Mouse (Mus musculus) cerebellum, adult 11 months (tissue): Measurements from ENCODE around the gene AB124611.
A peak's percentile ranks its signal among the peaks of the same experiment; 100 is the strongest.
"Not testable (repeated sequence)": the region's sequence is repeated elsewhere in the genome, so short reads cannot be mapped to it uniquely, and the experiment has no call there.

Experiments
- DNase-seq: peaks from one replicate; pipeline ENCODE4 v3.0.0; 2022

Gene AB124611

DNA sequence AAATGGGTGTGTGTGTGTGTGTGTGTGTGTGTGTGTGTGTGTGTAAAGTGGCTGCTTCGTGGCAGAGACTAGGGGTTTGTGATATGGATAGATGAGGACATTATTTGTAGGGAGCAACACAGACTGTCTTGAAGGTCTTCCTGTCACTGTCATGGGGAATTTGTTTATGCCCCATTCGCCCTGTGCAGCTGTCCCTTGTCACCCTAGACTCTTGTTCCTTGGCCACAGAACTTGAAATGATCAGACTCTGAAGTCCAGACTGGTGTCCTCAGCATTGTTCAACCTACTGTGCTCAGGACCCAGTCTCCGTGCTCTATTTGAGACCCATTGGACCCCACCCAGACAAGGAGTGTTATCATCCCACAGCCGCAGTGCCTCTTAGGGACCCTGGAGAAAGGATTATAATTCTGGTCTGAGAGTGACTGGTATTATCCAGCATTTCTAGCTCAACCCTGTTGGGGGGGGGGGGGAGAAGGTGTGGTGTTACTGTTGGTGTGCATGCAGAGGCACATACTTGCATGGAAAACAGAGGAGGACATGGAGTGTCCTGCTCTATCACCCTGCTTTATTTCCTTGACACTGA, 39.1 kb downstream of the AB124611 start:
- no peak for DNase-seq

DNA sequence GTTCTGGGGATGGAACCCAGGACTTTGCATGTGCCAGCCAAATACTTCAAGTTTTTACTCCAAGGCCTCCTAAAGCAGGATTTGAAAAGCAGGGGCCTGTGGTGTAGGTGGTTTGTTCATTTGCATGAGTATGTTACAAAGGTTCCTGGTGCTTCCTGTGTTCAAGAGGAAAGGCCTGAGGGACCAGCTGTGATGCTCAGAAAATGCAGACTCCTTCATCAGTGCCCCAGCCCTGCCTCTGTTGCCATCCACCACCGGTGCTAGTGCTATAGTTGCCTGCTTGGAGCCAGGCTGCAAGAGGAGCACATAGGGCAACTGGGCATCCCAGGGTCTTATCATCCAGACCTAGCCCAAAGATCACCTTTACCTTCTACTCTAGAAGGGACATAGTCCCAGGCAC, 40.6 kb downstream of the AB124611 start:
- DNase-seq, result no peak

GRCm38 (mm10) chr9:21567051-21567450, 41.1 kb downstream of the AB124611 start:
- DNase-seq, result no peak

DNA sequence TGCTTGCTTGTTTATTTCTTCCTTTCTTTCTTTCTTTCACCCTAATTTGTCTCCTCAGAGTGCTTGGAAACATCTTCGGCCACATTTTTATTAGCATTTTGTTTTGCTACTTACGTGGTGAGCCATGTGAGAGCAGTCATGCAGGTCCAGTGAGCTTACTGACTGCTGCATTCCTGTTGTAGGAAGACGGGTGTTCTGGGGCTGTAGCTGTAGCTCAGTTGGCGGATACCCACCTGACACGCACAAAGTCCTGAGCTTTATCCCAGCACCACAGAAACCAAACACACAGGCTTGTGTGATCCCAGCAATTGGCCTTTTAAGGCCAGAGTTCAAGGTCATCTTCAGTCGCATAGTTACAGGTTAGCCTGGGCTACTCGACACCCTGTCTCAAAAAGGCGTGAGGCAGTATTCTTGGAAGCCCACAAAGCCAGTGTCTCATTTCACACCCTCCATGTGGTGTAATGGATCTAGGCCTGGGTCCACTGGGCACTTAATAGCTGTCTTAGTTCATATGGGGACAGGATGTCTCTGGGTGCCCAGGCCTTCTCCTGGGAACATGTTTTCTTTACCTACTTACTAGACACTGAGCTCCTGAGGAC, 42.8 kb downstream of the AB124611 start:
- DNase-seq, result no peak

DNA sequence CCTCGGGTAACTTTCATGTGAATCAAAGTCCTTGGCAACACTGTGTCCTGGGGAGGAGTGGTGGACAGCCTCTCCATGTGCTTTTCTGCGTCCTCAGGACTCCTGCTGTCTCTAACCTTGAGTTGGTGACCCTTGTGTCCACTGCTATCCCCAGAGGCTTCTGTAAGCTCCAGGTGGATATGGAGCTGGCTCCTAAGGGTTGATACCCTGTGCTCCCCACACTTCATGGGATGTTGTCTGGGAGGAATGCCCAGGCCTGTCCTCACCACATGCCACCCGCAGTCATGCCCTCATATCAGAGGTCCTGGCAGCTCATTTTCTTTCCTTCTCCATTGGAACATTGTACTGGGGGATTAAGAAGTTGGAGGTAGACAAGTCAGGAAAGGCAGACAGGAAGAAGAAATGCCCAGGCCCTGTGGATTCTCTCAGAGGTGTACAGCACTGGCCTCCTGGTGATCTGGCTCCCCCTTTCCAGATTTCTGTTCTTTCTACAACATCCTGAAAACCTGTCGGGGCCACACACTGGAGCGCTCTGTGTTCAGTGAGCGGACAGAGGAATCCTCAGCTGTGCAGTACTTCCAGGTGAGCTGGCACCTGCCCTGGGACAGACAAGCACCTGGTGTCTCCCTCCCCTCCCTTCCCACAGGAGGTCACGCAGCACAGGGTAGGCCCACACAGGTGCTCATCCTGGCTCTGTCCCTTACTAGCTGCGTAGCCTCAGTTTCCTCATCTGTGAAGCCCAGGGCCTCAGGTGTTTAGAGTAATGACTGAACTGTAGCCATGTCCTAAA, 48.2 kb downstream of the AB124611 start:
- no peak for DNase-seq

DNA sequence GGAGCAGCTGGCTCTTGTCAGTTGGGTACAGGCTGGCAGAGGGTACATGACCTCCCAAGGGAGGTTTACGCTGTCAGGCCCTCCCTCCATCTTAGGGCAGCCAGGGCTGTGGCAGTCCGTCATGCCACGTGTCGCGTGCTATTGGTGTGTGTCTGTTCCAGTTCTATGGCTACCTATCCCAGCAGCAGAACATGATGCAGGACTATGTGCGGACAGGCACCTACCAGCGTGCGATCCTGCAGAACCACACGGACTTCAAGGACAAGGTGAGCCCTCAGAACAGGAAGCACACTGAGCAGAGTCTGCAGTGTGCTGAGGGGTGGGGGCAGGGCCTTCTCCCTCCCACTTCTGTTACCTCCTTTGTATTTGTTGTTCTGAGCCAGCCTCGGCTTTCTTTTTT, 49.3 kb downstream of the AB124611 start:
- DNase-seq, result no peak

DNA sequence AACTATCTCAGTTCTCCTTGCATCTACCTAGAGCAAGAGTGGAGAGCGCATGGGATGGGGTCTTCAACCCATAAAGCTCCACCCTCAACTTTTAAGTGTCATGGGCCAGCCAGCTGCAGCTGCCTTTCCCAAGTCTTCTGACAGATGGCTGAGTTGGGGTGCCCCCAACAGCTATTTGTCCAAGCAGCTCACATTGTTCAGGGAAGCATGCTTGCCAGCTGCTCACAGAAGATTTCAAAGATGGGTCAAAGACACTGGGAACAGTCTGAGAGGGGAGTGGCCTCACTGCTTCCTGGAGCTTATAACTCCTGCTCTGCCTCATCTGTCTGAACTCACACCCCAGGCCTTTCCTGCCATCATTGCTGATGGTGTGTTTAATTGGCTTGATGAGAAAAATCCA, 50.3 kb downstream of the AB124611 start:
- DNase-seq, result no peak

DNA sequence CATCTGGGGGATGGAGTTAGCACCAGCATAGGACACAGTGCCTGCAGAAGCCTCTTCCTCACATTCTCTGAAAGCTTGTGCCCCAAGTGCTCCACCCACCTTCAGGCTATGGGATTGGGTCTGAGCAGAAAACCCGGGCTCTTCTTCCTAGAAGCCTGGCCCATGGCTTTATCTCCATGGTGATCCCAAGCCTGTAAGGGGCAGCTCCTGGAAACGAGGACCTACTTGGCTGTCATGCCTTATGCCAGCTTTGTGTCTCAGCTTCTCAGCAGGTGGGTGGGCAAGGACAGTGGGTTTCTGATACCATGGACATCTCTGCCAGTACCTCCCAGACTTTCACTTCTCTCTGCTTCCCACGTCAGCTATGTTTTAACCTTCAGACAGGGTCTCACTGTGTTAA, 52.2 kb downstream of the AB124611 start:
- no peak for DNase-seq

- no peak for DNase-seq
These were observed 59.4 kb downstream of the AB124611 start for GRCm38 (mm10) chr9:21585401-21585800.

DNA sequence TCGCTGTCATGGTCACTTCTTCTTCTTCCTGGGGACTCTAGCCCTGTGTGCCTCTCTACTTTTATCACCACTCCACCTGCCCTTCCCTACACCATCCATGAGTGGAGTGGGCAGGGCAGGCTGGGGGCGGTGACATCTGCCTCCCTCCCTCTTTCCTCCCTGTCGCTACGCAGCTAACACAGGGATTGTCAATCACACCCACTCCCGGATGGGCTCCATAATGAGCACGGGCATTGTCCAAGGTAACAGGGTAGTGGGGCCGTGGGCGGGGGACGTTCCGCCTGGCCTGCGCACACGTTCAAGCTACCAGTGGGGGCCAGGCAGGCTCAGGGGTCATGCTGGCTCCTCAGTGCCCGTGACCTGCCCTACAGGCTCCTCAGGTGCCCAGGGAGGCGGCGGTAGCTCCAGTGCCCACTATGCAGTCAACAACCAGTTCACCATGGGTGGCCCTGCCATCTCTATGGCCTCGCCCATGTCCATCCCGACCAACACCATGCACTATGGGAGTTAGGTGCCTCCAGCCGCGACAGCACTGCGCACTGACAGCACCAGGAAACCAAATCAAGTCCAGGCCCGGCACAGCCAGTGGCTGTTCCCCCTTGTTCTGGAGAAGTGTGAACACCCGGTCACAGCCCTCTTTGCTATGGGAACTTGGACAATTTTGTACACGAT, 61.8 kb downstream of the AB124611 start:
- DNase-seq, result no peak

- DNase-seq, result no peak
These were observed 62.4 kb downstream of the AB124611 start for GRCm38 (mm10) chr9:21588350-21588749.

- DNase-seq, result no peak
These were observed 63.6 kb downstream of the AB124611 start for GRCm38 (mm10) chr9:21589538-21589937.

DNA sequence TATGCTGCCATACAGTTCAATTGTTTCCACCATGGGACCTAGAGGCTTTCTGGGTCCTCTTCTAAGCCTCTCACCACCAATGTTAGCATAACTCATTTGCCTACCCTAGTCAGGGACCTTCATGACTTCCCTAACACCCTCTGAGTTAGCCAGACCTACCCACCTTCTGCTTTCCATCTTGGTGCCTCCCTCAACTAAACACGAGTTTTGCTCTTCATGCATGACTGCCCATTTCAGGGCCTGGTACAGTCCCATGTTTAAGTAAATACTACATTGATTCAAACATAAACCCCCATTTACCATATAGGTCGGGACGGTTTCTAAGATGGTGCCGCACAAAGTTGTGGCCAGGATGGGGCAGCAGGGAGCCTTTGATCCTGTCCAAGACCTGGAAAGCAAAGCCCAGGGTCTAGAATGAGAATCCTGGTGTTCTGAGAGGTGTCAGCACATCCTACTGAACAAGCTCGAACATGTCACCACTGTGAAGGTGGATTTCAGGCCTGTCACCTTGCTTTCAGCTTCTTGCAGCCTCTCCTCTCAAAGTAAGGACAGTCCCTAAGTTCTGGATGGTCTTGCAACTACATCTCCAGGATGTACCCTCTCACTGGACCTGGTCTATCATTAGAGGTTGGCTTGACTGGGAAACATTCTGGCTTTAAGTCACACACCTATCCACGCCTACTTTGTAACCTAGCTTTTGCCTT, 65.3 kb downstream of the AB124611 start:
- DNase-seq, result no peak

DNA sequence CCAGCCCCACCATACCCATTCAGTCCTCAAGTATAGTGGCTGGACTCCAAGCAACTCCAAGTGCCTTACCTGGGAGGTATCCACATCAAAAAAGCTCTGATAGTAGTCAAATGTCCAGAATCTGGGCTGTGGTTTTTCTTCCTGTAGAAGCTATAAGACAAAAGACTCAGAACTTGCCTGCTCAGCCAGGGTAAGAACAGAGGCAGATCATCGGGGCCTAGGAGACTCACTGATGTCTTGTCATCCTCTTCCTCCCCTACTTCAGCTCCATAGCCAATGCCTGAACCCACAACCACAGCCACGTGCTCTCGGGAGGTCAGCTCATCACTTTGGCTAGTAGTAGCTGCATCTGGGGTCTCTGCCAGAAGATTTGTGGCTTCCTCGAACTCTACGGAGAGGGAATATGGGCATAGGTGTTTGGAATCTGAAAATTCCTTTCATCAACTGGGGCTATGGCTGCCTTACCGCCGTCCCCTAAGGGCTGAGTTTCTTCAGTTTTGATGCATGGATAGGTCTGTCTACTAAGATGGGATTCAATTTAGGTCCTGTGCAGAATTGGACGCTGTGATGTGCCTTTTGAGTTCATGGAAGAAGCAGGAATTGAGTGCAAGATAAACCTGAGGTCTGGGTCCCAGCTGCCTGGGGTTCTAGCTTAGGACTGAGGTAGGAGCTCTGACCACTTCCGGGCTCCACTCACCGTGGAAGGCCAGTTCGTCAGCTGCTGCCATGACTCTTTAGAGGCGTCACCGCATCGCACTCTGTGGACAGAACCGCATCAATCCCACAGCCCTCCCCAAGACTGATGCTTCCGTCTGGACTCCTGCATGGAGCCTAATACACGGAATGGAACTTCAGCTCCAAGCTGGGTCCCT, 66.1 kb downstream of the AB124611 start:
- no peak for DNase-seq

- DNase-seq, result peak; percentile 90
These were observed 66.7 kb downstream of the AB124611 start, which contains the start of the genes Timm29 and Yipf2 for GRCm38 (mm10) chr9:21592703-21593121. Timm29 (plus strand) TSS chr9:21592722. Yipf2 (minus strand) TSS chr9:21592828.

GRCm38 (mm10) chr9:21593122-21593721, 67.2 kb downstream of the AB124611 start:
- DNase-seq, result no peak

DNA sequence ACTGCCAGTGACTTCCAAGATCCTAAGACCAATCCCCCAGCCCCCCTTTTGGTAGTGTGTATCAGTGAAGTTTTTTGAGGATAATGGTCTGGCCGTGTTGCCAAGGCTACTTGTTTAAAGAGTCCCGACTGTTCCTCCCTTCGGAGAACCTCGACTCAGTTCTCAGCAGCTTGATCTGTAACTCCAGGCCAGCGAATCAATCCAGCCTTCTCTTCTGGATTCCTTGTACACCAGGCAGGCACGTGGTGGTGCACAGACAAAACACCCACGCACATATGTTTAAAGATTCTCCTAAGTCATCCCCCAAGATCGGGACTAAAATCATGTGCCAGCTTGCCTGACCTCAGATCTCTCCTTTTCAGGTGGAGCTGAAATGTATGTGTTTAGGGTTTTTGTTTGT, 68.4 kb downstream of the AB124611 start:
- DNase-seq, result not testable (repeated sequence)

GRCm38 (mm10) chr9:21594838-21595237, 68.9 kb downstream of the AB124611 start:
- no peak for DNase-seq
